Mouse (Mus musculus) liver, postnatal 0 days (tissue): ENCODE data around the gene Cdc42ep5.

Source experiments
- CTCF ChIP-seq: sonication (generic); IDR thresholded peaks from 2 replicates; pipeline ENCODE4 v1.5.1; 2016; ENCODE audit warnings: antibody characterized with exemption, low read depth
- EP300 ChIP-seq: IDR thresholded peaks from 2 replicates; pipeline ENCODE4 v1.6.1; 2016; ENCODE audit warnings: antibody characterized with exemption, low read depth, mild to moderate bottlenecking

DNA sequence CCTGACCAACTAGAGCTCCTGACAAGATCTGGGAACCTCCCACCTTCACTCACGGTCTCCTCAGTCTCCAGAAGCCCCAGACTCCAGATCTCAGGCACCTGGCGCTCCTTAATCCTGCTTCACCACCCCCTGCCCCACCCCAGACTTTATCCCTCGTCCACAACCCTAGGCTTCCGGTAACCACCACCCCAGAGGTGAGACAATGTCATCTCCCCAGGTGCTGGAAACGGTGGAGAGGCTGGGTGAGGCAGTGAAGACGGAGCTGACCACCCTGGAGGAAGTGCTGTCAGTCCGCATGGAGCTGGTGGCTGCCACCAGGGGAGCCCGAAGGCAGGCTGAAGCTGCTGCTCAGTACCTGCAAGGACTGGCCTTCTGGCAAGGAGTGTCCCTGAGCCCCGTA lies 39.4 kb downstream of the Cdc42ep5 start:
- TF ChIP-seq CTCF, result peak; percentile 15; the same call in 1 of the 2 replicates
- TF ChIP-seq EP300, result no peak
